Mouse (Mus musculus) brain, adult 10 weeks (tissue): ENCODE measurements around the gene Olfr467. TPM values are rescaled to one million over a fixed set of nuclear protein-coding genes. Genes with fewer than 3 reads are reported as not detected.

Experiments used
- polyA plus RNA-seq: library from polyadenylated mRNA; stranded (reverse); fragments of 350-450 nt; fragmentation: Illumina TruSeq; extraction: RNeasy Lipid Tissue Mini Kit (QIAGEN cat#74804); gene quantifications from one replicate; pipeline ENCODE4 v1.2.3, GENCODE M21; 2015; ENCODE audit warnings: low read depth, low replicate concordance

The Olfr467 gene
- not detected for polyA plus RNA-seq

GRCm38 (mm10) chr7:107811963-107812362, at the start of gene Olfr467:
Olfr467 (plus strand) TSS chr7:107812263.

GRCm38 (mm10) chr7:107801108-107801507, 11.0 kb upstream of the Olfr467 start, which contains the start of gene Ovch2:
Ovch2 (minus strand) TSS chr7:107801208.

DNA sequence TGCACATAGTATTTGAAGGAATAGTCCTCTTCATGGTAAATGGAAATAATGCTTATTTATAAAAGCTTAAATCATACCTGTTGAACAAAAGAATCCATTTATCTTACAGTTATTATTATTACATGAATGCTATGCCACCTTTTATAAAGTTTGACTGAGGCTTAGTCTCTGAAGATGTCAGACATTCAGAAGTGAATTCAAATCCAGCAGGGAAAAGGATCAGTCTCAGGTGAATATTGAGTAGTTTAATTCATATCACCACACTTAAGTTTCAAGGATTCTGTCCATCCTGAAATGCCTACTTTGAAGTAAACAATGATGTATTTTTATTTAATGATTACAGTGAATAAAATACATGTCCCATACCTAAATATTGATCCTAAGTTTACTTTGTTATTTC, 13.4 kb downstream of the Olfr467 start, which contains the start of gene Olfr469:
TSS of gene Olfr469 (minus strand) at position 101 of the 400 bp plus-strand sequence.

DNA sequence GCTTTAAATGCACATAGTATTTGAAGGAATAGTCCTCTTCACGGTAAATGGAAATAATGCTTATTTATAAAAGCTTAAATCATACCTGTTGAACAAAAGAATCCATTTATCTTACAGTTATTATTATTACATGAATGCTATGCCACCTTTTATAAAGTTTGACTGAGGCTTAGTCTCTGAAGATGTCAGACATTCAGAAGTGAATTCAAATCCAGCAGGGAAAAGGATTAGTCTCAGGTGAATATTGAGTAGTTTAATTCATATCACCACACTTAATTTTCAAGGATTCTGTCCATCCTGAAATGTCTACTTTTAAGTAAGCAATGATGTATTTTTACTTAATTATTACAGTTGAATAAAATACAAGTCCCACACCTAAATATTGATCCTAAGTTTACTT, 35.3 kb downstream of the Olfr467 start, which contains the start of gene Olfr470:
TSS of gene Olfr470 (minus strand) at position 101 of the 400 bp plus-strand sequence.

Other genes starting within 250 kb of the Olfr467 start
- gene Olfml1, start 244.8 kb upstream of the Olfr467 start, polyA plus RNA-seq: 21.6 TPM
- 8.3 TPM for gene Ppfibp2, start 217.1 kb upstream of the Olfr467 start, polyA plus RNA-seq
- not detected for gene 5330417H12Rik, start 187.1 kb upstream of the Olfr467 start, polyA plus RNA-seq
- 0.34 TPM for gene Cyb5r2, start 54.2 kb upstream of the Olfr467 start, polyA plus RNA-seq
- gene Ovch2, start 11.1 kb upstream of the Olfr467 start, polyA plus RNA-seq: not detected
- gene Olfr469, start 13.3 kb downstream of the Olfr467 start, polyA plus RNA-seq: not detected
- not detected for gene Olfr470, start 35.2 kb downstream of the Olfr467 start, polyA plus RNA-seq
- gene Olfr472, start 85.6 kb downstream of the Olfr467 start, polyA plus RNA-seq: not detected
- not detected for gene Olfr473, start 118.2 kb downstream of the Olfr467 start, polyA plus RNA-seq
- not detected for gene Olfr474, start 142.4 kb downstream of the Olfr467 start, polyA plus RNA-seq
- gene Olfr476, start 152.5 kb downstream of the Olfr467 start, polyA plus RNA-seq: not detected
- not detected for gene Olfr477, start 174.4 kb downstream of the Olfr467 start, polyA plus RNA-seq
- not detected for gene Olfr478, start 221.7 kb downstream of the Olfr467 start, polyA plus RNA-seq
- gene Olfr479, start 238.4 kb downstream of the Olfr467 start, polyA plus RNA-seq: not detected